Mouse (Mus musculus) spleen, embryonic (tissue): ENCODE results near the gene Cyth3.

Experiments
- CTCF ChIA-PET: fragments of 350-600 bp; sonication (Branson Sonifier 250); formaldehyde crosslinking; loops from one replicate; lab custom pipeline; 2022; lab: Charles Lee

Gene Cyth3

DNA sequence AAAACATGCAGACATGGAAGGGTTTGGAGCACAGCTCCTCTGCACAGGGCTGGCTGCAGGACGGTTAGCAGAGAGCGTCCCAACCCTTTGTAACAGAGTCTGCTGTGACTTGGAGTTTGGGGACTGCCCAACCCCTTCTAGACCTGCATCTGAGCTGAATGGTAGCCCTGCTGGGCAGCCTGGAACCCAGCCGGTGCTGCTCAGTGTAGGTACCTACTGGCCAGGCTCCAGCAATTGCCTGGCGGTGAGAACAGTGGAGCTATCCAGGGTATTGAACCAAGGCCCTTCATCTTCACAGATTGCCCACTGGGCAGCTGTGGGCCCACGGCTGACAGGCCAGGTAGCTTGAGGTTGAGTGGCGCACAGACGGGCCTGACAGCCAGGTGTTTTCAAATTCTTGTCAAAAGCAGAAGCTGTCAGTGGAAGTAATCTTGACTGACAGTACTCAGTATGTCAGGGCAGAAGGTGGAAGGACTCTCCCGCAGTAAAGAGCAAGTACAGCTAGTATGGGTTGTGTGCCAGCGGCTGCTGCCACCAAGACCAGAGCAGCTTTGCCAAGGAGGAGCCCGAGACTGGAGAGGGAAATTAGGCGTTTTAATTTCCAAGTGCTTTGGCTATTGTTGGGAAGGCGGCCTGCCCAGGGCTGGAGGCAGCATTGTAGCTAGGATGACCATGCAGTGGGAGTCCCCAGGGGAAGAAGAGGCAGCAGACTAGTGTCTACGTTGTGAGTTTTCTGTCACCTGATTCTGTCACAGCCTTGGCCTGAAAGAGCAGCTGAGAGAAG, 82.8 kb downstream of the Cyth3 start:
- CTCF ChIA-PET: no interaction called here

- CTCF ChIA-PET: no interaction called here
Observed at GRCm38 (mm10) chr5:143705659-143705982, 83.4 kb downstream of the Cyth3 start.

DNA sequence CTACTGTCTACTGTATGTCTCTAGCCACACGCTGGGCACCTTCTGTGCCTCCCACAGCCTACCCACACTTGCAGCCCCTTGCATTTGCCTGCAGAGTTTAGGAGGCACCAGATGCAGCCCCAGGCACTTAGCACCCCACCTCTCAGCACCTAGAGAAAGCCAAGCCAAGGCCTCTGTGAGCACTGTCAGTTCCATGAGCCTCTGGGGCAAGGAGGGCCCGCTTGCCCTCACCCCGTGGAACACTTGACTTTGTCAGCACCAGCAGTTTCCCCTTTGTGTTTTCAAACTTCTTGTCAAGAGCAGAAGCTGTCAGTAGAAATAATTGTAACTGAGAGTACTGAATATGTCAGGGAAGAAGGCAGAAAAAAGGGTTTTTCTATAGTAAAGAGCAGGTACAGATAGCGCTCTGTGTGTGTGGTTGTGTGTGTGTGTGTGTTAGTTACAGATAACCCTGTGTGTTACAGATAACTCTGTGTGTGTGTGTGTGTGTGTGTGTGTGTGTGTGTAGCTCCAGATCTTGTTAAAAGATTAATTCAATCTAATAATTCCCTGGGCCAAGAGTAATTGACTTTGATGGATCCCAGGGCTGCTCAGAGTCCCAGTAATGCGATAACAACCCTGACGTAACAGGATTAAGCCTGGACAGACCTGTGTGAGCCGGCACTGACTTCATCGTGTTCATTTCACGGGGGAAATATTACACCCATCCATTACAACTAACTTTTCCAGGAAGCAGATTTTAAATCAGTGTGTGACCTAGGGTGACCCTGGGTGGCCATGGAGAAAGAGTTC, 84.0 kb downstream of the Cyth3 start:
- CTCF ChIA-PET: no interaction called here

- CTCF ChIA-PET: no interaction called here
Observed at GRCm38 (mm10) chr5:143706822-143707200, 84.6 kb downstream of the Cyth3 start.

GRCm38 (mm10) chr5:143711326-143711725, 89.1 kb downstream of the Cyth3 start:
- CTCF ChIA-PET: interaction anchor here (0.7 kb wide), 1 partner anchor 141 kb away, joined by 3 read pairs; no protein-coding TSS in a partner anchor

GRCm38 (mm10) chr5:143712011-143712800, 90.0 kb downstream of the Cyth3 start:
- CTCF ChIA-PET: interaction anchor here (0.7 kb wide), 1 partner anchor 142 kb away, joined by 3 read pairs; no protein-coding TSS in a partner anchor

GRCm38 (mm10) chr5:143721962-143722361, 99.7 kb downstream of the Cyth3 start:
- CTCF ChIA-PET: no interaction called here

GRCm38 (mm10) chr5:143730915-143731314, 108.7 kb downstream of the Cyth3 start:
- CTCF ChIA-PET: interaction anchor here (1.3 kb wide), 1 partner anchor 179 kb away, joined by 3 read pairs; the partner anchor contains the start of genes Aimp2 and Pms2

DNA sequence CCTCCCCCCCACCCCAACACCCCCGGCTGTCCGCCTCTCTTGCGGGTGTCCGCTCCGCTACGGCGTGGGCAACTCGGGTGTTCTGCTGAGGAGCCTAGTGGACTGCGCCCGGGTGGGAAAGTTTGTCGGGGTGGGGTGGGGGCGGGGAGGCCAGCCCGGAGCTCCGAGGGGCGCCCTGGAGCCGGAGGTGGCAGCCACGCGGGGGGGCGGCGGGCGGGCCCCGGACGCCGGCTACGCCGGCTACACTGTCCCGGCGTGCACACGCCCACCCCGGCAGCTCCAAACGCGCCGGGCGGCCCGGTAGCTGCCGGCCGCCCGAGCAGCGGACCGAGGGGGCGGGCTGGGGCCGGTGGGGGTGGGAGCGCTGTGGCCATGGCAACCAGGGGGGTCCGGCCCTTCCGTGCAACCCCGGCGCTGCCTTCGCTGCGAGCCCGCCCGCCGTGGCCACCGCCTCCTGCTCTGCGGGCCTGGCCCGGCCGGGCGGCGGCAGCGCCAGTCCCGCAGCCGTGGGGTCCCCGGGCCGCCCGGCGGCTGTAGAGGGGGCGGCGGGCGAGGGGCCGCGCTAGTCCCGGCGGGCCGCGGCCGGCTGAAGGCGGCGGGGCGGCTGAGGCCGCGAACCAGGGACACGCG, 109.4 kb downstream of the Cyth3 start:
- CTCF ChIA-PET: interaction anchor here (0.5 to 1.3 kb wide), 2 partner anchors 171 to 178 kb away, joined by 3 to 5 read pairs; partner anchors contain the start of genes Aimp2 and Pms2

GRCm38 (mm10) chr5:143732180-143732891, 110.1 kb downstream of the Cyth3 start, which contains the start of gene Usp42:
Usp42 (minus strand) TSS chr5:143732280.
- CTCF ChIA-PET: interaction anchor here (1.3 kb wide), 1 partner anchor 178 kb away, joined by 3 read pairs; the partner anchor contains the start of genes Aimp2 and Pms2

- CTCF ChIA-PET: interaction anchor here (0.6 kb wide), 1 partner anchor 442 kb away, joined by 3 read pairs; no protein-coding TSS in a partner anchor
Observed at GRCm38 (mm10) chr5:143749630-143750208, 127.5 kb downstream of the Cyth3 start.

- CTCF ChIA-PET: no interaction called here
Observed at GRCm38 (mm10) chr5:143755529-143756141, 133.4 kb downstream of the Cyth3 start.

- CTCF ChIA-PET: no interaction called here
Observed at GRCm38 (mm10) chr5:143757755-143758443, 135.7 kb downstream of the Cyth3 start.

DNA sequence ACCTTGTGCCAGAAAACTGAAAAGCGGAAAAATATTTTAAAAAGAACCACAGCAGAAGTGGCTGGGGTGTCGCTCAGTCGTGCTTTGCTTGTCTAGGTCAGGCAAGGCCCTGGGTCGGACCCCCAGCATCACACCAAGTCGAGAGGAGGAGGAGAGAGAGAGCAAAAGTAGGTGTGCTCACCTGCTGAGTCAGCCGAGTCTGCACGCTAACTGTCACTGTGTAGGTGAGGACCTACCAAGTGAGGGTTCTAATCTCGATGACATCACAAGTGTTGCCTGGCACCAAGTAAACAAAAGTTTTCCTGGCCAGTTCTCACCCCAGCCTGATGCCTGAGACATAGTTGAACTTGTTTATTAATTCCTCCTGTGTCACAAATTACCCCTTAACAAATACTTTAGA, 137.3 kb downstream of the Cyth3 start:
- CTCF ChIA-PET: no interaction called here
